15 mouse cellular contexts compared by ENCODE assay signal in genomic region chr2:101723333-101723881, GRCm38 (mm10). TPM values are rescaled to one million over a fixed set of nuclear protein-coding genes. Genes with fewer than 3 reads are reported as not detected.
A peak's percentile ranks its signal among the peaks of the same experiment; 100 is the strongest.
DNase-seq lines count a peak whose midpoint lies in the region; ATAC-seq and TF ChIP-seq lines count a peak whose summit lies in the region.
"Had no signal": no experiment of that assay in that cellular context is flagged by ENCODE, and none has a peak within 500 bp of the region (broad histone marks: within the 10 kb centered on the region; RNA-seq: fewer than 3 reads in every experiment).

No protein-coding gene starts in this region.

- H3K9ac ChIP-seq in forebrain, postnatal 0 days: no peak overlapping the region
- no peak overlapping the region for H3K9ac ChIP-seq in embryonic facial prominence, embryonic 14.5 days (ENCODE audit: low read depth, low read length)
- H3K9ac ChIP-seq in midbrain, embryonic 13.5 days (replicated peaks): no peak overlapping the region
- H3K9ac ChIP-seq: liver, embryonic 15.5 days had no signal

- no peak for DNase-seq in forebrain, embryonic 10.5 days (ENCODE audit: extremely low spot score, low spot score)
- no peak for DNase-seq in forebrain, postnatal 0 days
- no peak for DNase-seq in layer of hippocampus, adult 2 months (ENCODE audit: low spot score in 2 of 2)
- DNase-seq in layer of hippocampus, adult 11-12 months (ENCODE audit: low spot score): no peak
- no peak for DNase-seq in embryonic facial prominence, embryonic 14.5 days (ENCODE audit: low spot score)
- DNase-seq in left cerebral cortex, adult 9 months (ENCODE audit: low spot score in 2 of 2): no peak
- no peak for DNase-seq in cerebellum, adult 8-10 months
- DNase-seq: cerebellum, postnatal 36 days; right cerebral cortex, postnatal 14 days; thymus, postnatal 25 days had no signal

- no peaks in the 10 kb centered on the region for H3K9me3 ChIP-seq in forebrain, embryonic 10.5 days
- H3K9me3 ChIP-seq in forebrain, postnatal 0 days (ENCODE audit: low read length): no peaks in the 10 kb centered on the region
- H3K9me3 ChIP-seq in embryonic facial prominence, embryonic 14.5 days (ENCODE audit: control insufficient read depth, low read length): no peaks in the 10 kb centered on the region
- H3K9me3 ChIP-seq in midbrain, embryonic 13.5 days: no peaks in the 10 kb centered on the region
- H3K9me3 ChIP-seq: G1E; liver, embryonic 15.5 days; megakaryocyte, embryonic 14.5 days had no signal

- H3K4me2 ChIP-seq in forebrain, postnatal 0 days (ENCODE audit: low read depth): no peak overlapping the region
- H3K4me2 ChIP-seq in embryonic facial prominence, embryonic 14.5 days (ENCODE audit: low read depth, low read length): no peak overlapping the region
- no peak overlapping the region for H3K4me2 ChIP-seq in midbrain, embryonic 13.5 days (replicated peaks)
- H3K4me2 ChIP-seq: liver, embryonic 15.5 days had no signal

- TF ChIP-seq CTCF in forebrain, postnatal 0 days (IDR thresholded peaks at IDR 0.05; ENCODE audit: low read depth): no peak
- TF ChIP-seq CTCF in layer of hippocampus, adult 2 months (conservative IDR thresholded peaks at IDR 0.05): no peak

- ATAC-seq in forebrain, postnatal 0 days: no peak
- no peak for ATAC-seq in embryonic facial prominence, embryonic 14.5 days (ENCODE audit: low read depth)
- peak; percentile 19 for ATAC-seq in midbrain, embryonic 13.5 days
- ATAC-seq: intestine, postnatal 0 days had no signal

- peak overlapping the region; percentile 92 for H3K27ac ChIP-seq in forebrain, embryonic 10.5 days
- no peak overlapping the region for H3K27ac ChIP-seq in forebrain, postnatal 0 days (ENCODE audit: low read depth, low read length)
- H3K27ac ChIP-seq in layer of hippocampus, adult 2 months: 0 out of 2 replicates have a peak overlapping the region, but pooled peaks have one; percentile 43
- H3K27ac ChIP-seq in embryonic facial prominence, embryonic 14.5 days (replicated peaks; ENCODE audit: low read depth, low read length): peak overlapping the region; percentile 40; the same call in 1 of the 2 replicates
- H3K27ac ChIP-seq in midbrain, embryonic 13.5 days: peak overlapping the region; percentile 78
- H3K27ac ChIP-seq: liver, embryonic 15.5 days had no signal

- H3K36me3 ChIP-seq in forebrain, embryonic 10.5 days (replicated peaks): peaks cover 56% of the 10 kb centered on the region
- no peaks in the 10 kb centered on the region for H3K36me3 ChIP-seq in forebrain, postnatal 0 days (ENCODE audit: insufficient read depth)
- 0 out of 2 replicates have a peak, but pooled peaks cover 9% of the 10 kb centered on the region for H3K36me3 ChIP-seq in embryonic facial prominence, embryonic 14.5 days (ENCODE audit: control insufficient read depth, insufficient read depth, low read length)
- H3K36me3 ChIP-seq in midbrain, embryonic 13.5 days: 0 out of 2 replicates have a peak, but pooled peaks cover 3% of the 10 kb centered on the region
- H3K36me3 ChIP-seq: G1E; liver, embryonic 15.5 days had no signal

- WGBS in forebrain, embryonic 10.5 days: 48% methylated on average over 10 of the region's 10 CpGs
- 49% methylated on average over 10 of the region's 10 CpGs for WGBS in forebrain, postnatal 0 days
- 74% methylated on average over 10 of the region's 10 CpGs for WGBS in embryonic facial prominence, embryonic 14.5 days
- WGBS in midbrain, embryonic 13.5 days: 24% methylated on average over 10 of the region's 10 CpGs

- peak overlapping the region; percentile 15; the same call in 1 of the 2 replicates for H3K4me3 ChIP-seq in forebrain, embryonic 10.5 days
- H3K4me3 ChIP-seq in forebrain, postnatal 0 days (ENCODE audit: low read depth, low read length): no peak overlapping the region
- no peak overlapping the region for H3K4me3 ChIP-seq in layer of hippocampus, adult 2 months
- H3K4me3 ChIP-seq in embryonic facial prominence, embryonic 14.5 days (ENCODE audit: low read depth, low read length): no peak overlapping the region
- H3K4me3 ChIP-seq in midbrain, embryonic 13.5 days (replicated peaks): no peak overlapping the region
- H3K4me3 ChIP-seq: liver, embryonic 15.5 days; megakaryocyte, embryonic 14.5 days had no signal

- H3K4me1 ChIP-seq in forebrain, embryonic 10.5 days: peaks cover 41% of the 10 kb centered on the region
- H3K4me1 ChIP-seq in forebrain, postnatal 0 days (ENCODE audit: insufficient read depth): no peaks in the 10 kb centered on the region; the same call in 1 of the 2 replicates
- H3K4me1 ChIP-seq in embryonic facial prominence, embryonic 14.5 days (ENCODE audit: control insufficient read depth, insufficient read depth, low read length): peaks cover 15% of the 10 kb centered on the region; the same call in 1 of the 2 replicates
- peaks cover 23% of the 10 kb centered on the region for H3K4me1 ChIP-seq in midbrain, embryonic 13.5 days (replicated peaks)
- H3K4me1 ChIP-seq: liver, embryonic 15.5 days had no signal

- no peaks in the 10 kb centered on the region for H3K27me3 ChIP-seq in forebrain, embryonic 10.5 days (ENCODE audit: poor library complexity, severe bottlenecking)
- H3K27me3 ChIP-seq in forebrain, postnatal 0 days (ENCODE audit: insufficient read depth, low read length): no peaks in the 10 kb centered on the region
- no peaks in the 10 kb centered on the region for H3K27me3 ChIP-seq in embryonic facial prominence, embryonic 14.5 days (replicated peaks; ENCODE audit: control insufficient read depth, insufficient read depth, low read length)
- H3K27me3 ChIP-seq in midbrain, embryonic 13.5 days: no peaks in the 10 kb centered on the region
- H3K27me3 ChIP-seq: liver, embryonic 15.5 days; megakaryocyte, embryonic 14.5 days had no signal

RNA-seq across cellular contexts. Expression of gene Traf6, which starts 45.2 kb away (rescaled TPM):
- polyA plus RNA-seq in forebrain, embryonic 10.5 days (2016; fragmentation: Nextera tagmentation; extraction: Ambion mirVana): 17.9 and 18.5 TPM in 2 replicates
- total RNA-seq in forebrain, postnatal 0 days (2014; rRNA removed): 19.5 and 26.0 TPM in 2 replicates
- 7.4 and 9.8 TPM in 2 replicates for polyA plus RNA-seq in forebrain, postnatal 0 days (2015; fragmentation: Nextera tagmentation; extraction: Ambion mirVana)
- 10 to 100 TPM; 14.1 to 16.8 TPM for total RNA-seq in layer of hippocampus, adult 2 months (2021)
- polyA plus RNA-seq in embryonic facial prominence, embryonic 14.5 days (2014; fragmentation: Nextera tagmentation; extraction: Ambion mirVana): 12.8 and 13.3 TPM in 2 replicates
- 10.2 and 10.3 TPM in 2 replicates for polyA plus RNA-seq in midbrain, embryonic 13.5 days (2015; fragmentation: Nextera tagmentation; extraction: Ambion mirVana)
